Mouse (Mus musculus) thymus, adult 2 months (tissue): ENCODE measurements at regions not wholly inside any gene's neighbourhood (a gene's known extent, or its start where the extent isn't known, plus 50 kb on each side); places are given as distances from the start of the nearest gene placed in this dataset.
A peak's percentile ranks its signal among the peaks of the same experiment; 100 is the strongest.

Experiments used
- DNase-seq: peaks from one replicate; pipeline ENCODE4 v3.0.0; 2021
- H3K27ac ChIP-seq: fragments of 200-500 bp; 2 replicates; pipeline ENCODE4 v1.5.1; 2012; ENCODE audit warnings: low read length, control low read depth; ENCODE audit not compliant: control insufficient read depth, insufficient read depth
- H3K27me3 ChIP-seq: fragments of 200-500 bp; 2 replicates; pipeline ENCODE4 v1.6.1; 2012; ENCODE audit warnings: mild to moderate bottlenecking, low read length, moderate library complexity, mixed read lengths; ENCODE audit not compliant: control insufficient read depth, insufficient read depth
- H3K36me3 ChIP-seq: fragments of 200-500 bp; 2 replicates; pipeline ENCODE4 v1.6.1; 2012; ENCODE audit warnings: mild to moderate bottlenecking, low read length, moderate library complexity; ENCODE audit not compliant: control insufficient read depth, insufficient read depth
- H3K4me1 ChIP-seq: fragments of 200-500 bp; replicated peaks from 2 replicates; pipeline ENCODE4 v1.6.1; 2012; ENCODE audit warnings: low read length; ENCODE audit not compliant: control insufficient read depth, insufficient read depth
- H3K4me3 ChIP-seq: fragments of 200-500 bp; 2 replicates; pipeline ENCODE4 v1.5.1; 2012; ENCODE audit warnings: mild to moderate bottlenecking, low read length, control low read depth, moderate library complexity; ENCODE audit not compliant: control insufficient read depth, insufficient read depth
- CTCF ChIP-seq: fragments of 200-500 bp; IDR thresholded peaks from 2 replicates; pipeline ENCODE4 v1.5.1; 2012; ENCODE audit warnings: mild to moderate bottlenecking, control low read depth, low read length, moderate library complexity, borderline replicate concordance; ENCODE audit not compliant: control insufficient read depth, poor library complexity, insufficient read depth; ENCODE audit errors: extremely low read depth
- POLR2A ChIP-seq: fragments of 200-500 bp; IDR thresholded peaks from 2 replicates; pipeline ENCODE4 v1.6.1; 2012; ENCODE audit warnings: mild to moderate bottlenecking, low read length, control low read depth, moderate library complexity; ENCODE audit not compliant: control insufficient read depth, poor library complexity, insufficient read depth; ENCODE audit errors: extremely low read depth
- WGBS: fragments of 180-500 bp; shearing (Covaris S2); methylation state at CpG from one replicate; pipeline ENCODE4 v1.1.7; 2018; 5-methylcytosine and 5-hydroxymethylcytosine counted together

GRCm38 (mm10) chr3:52762549-52762948 is 254.5 kb downstream of the Cog6 start:
- no peak overlapping the region for H3K27ac ChIP-seq
- H3K27me3 ChIP-seq, result no peaks in the 10 kb centered on the region
- TF ChIP-seq POLR2A (no peak), CTCF (no peak)
- 90% methylated on average over 6 of the region's 6 CpGs for WGBS
- no peak overlapping the region for H3K4me3 ChIP-seq
- no peak for DNase-seq
- H3K4me1 ChIP-seq, result no peaks in the 10 kb centered on the region
- no peaks in the 10 kb centered on the region for H3K36me3 ChIP-seq

GRCm38 (mm10) chr3:52759846-52760245 is 257.2 kb downstream of the Cog6 start:
- no peaks in the 10 kb centered on the region for H3K27me3 ChIP-seq
- H3K36me3 ChIP-seq, result no peaks in the 10 kb centered on the region
- WGBS, result 93% methylated on average over 11 of the region's 11 CpGs
- TF ChIP-seq CTCF (no peak), POLR2A (no peak)
- no peak overlapping the region for H3K4me3 ChIP-seq
- no peak overlapping the region for H3K27ac ChIP-seq
- no peaks in the 10 kb centered on the region for H3K4me1 ChIP-seq
- no peak for DNase-seq

DNA sequence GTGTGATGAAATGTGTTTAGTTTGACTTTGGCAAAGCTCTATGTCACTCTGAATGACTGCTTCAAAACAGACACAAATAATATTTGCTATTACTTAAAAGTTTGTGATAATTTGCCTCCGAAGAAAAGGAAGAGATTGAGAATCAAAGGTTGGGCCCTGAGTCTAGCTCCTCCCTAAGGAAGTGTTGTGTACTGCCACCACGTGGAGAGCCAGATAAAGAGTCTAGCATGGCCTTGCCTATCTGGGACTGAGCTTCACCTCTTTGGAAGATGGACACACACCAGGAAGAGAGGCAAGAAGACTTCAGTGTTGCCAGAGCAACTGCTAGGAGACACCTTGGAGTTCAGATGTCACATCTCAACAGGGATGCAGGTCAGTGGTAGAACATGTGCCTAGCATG is 258.5 kb downstream of the Cog6 start:
- 8% methylated on average over 2 of the region's 2 CpGs for WGBS
- Histone ChIP-seq H3K27me3 (no peaks in the 10 kb centered on the region), H3K36me3 (no peaks in the 10 kb centered on the region), H3K27ac (no peak overlapping the region), H3K4me1 (no peaks in the 10 kb centered on the region), H3K4me3 (no peak overlapping the region)
- DNase-seq, result peak; percentile 74
- no peak for TF ChIP-seq POLR2A
- no peak for TF ChIP-seq CTCF

DNA sequence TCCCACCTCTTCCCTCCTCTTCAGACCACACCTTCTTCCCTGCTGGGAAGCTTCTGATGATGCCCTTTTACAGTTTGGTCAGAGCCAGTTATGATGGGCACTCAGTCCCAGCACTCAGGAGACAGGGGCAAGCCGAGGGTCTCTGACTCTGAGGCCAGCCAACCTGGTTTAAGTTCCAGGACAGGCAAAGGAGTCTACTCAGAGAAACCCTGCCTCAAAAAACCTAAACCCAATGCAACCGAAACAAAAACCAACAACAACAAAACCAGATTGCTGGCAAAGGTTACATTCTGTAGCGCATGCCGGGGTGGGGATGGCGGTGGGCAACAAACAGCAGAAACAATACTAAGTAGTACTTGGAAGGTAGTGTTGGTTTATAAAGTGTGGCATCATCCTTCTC is 260.2 kb downstream of the Cog6 start:
- WGBS, result 96% methylated on average over 5 of the region's 5 CpGs
- no peaks in the 10 kb centered on the region for H3K36me3 ChIP-seq
- no peaks in the 10 kb centered on the region for H3K4me1 ChIP-seq
- H3K27ac ChIP-seq, result no peak overlapping the region
- no peak for DNase-seq
- H3K27me3 ChIP-seq, result no peaks in the 10 kb centered on the region
- TF ChIP-seq POLR2A (no peak), CTCF (no peak)
- no peak overlapping the region for H3K4me3 ChIP-seq

DNA sequence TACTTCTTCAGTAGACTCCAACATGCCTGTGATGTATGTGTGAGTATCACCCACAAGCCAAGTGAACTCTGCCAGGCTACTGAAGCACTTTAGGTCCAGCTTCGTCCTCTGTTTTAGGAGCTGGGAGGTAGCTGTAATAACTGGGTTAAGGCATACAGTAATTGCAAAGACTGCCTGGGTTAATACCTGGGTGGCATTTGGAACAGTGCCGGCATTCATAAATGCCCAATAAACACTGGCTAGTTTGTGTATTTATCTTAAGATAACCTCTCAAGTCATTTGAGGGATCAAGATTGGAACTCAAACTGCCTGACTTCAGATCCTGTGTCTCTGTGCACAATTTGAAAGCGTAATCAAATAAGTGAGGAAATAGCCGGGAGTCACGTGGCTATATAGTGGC is 261.0 kb downstream of the Cog6 start:
- no peak for DNase-seq

GRCm38 (mm10) chr3:52754978-52755377 is 262.1 kb downstream of the Cog6 start:
- Histone ChIP-seq H3K27me3 (no peaks in the 10 kb centered on the region), H3K4me1 (no peaks in the 10 kb centered on the region), H3K4me3 (no peak overlapping the region), H3K36me3 (no peaks in the 10 kb centered on the region), H3K27ac (no peak overlapping the region)
- no peak for DNase-seq
- TF ChIP-seq CTCF (no peak), POLR2A (no peak)
- WGBS, result 38% methylated on average over 6 of the region's 6 CpGs

More for the DNA sequence above, 261.0 kb downstream of the Cog6 start:
- H3K36me3 ChIP-seq, result no peaks in the 10 kb centered on the region
- no peaks in the 10 kb centered on the region for H3K4me1 ChIP-seq
- no peak overlapping the region for H3K4me3 ChIP-seq
- TF ChIP-seq POLR2A (no peak), CTCF (no peak)
- no peak overlapping the region for H3K27ac ChIP-seq
- WGBS, result 96% methylated on average over 5 of the region's 5 CpGs
- H3K27me3 ChIP-seq, result no peaks in the 10 kb centered on the region

DNA sequence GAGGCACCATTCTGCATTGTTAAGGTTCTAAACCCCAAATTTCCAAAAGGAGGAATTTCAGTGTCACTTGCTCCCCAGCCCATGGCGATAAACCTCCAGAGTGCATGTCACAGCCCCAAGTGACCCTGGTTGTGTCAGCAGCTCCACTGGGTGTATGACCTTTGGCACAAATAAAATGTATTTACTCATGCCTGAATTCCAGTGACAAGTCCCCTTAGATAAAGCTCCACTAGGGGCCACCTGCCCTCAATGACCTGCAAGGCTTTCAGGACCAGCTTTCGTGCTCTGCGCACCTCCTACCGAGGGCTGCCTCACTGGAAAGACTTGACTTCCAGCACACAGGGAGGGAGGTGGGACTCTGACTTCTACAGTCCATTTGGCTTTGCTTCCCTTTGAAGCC is 262.6 kb downstream of the Cog6 start:
- Histone ChIP-seq H3K36me3 (no peaks in the 10 kb centered on the region), H3K27me3 (no peaks in the 10 kb centered on the region), H3K27ac (no peak overlapping the region), H3K4me1 (no peaks in the 10 kb centered on the region), H3K4me3 (no peak overlapping the region)
- DNase-seq, result no peak
- 97% methylated on average over 4 of the region's 4 CpGs for WGBS
- no peak for TF ChIP-seq CTCF
- TF ChIP-seq POLR2A, result no peak
